Mouse (Mus musculus): ENCODE data around the gene Gstcd.
A peak's percentile ranks its signal among the peaks of the same experiment; 100 is the strongest.

Gene Gstcd

DNA sequence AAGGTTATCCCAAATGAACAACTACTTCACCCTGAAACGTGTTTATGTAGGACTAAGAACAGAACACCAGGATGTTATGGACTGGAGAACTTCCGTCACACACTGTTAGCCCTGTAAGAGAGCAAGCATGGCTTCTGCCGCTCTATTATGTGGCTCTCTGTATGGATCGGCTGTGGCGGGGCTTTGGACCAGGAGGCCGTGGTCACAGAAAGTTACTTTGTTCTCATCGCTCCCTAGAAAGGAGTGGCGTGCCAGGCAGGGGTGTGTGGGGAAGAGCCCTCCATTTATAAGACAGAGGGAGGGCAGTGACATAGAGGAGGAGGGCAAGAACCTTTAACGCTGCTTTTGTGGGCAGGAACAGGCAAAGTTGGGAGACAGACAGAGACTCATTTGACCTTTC is 95.5 kb downstream of the Gstcd start:
- no peak for DNase-seq

DNA sequence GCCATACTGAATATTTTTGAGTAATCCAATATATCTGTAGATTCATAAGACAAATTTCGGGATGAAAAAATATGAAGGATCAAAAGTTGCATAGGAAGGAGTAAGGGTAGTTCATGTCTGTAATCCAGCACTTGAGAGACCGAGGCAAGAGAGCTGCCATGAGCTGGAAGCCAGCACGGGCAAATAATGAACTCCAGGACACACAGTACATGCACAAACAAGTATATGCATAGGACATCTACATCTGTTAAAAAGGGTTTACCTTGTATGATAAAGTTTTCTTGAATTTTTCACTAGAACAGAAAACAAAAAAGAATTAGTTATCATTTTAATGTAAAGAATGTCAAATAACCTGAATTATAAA is 95.9 kb downstream of the Gstcd start:
- no peak for DNase-seq

DNA sequence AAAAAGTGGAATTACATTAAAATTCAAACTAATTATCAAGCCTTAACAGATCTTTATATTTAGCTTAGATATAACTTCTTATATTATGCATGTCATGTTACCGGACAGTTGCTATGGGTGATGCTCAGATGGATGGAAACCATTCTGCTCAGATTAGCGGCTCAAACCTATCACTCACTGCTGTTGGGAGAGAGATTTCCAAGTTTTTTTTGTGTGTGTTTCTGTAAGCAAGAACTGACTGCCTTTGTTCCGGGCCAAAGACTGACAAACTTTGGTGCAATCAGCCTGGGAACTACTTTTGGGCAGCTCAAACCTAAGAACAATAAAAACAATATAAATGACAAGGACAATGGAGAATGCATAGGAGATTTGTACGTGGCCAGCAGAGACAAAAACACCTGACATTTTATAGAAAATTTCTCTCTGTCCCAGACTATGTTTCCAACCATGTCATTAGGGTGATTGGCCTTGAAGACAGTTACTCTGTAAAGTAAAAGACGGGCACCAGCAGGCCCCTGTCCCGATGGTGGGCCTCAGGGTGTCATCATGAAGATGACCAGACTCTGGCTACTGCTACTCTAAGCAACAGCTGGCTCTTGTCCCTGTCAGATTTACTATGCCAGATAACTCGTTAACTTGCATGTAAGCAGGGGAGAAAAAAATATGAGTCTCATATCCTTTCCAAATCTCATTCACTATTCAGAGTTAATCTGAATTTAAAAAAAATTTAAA is 96.5 kb downstream of the Gstcd start:
- no peak for DNase-seq

DNA sequence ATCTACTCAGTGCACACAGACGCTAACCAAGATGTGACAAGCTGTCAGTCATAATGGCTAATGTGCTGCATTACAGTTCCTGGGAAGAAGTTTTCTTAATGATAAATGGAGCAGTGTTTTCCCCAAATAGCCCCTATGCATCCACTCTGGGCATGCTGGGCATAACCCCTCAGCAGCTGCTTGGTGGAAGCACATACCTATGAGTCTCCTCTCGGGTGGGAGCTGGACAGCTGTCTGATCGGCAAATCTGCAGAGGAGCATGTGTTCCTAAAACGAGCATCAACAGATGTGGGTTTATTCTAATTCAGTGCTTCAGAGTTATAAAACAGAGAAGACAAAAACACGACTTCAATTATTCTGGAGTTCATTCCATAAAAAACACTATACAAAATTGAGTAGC is 105.6 kb downstream of the Gstcd start:
- DNase-seq = peak; percentile 7

DNA sequence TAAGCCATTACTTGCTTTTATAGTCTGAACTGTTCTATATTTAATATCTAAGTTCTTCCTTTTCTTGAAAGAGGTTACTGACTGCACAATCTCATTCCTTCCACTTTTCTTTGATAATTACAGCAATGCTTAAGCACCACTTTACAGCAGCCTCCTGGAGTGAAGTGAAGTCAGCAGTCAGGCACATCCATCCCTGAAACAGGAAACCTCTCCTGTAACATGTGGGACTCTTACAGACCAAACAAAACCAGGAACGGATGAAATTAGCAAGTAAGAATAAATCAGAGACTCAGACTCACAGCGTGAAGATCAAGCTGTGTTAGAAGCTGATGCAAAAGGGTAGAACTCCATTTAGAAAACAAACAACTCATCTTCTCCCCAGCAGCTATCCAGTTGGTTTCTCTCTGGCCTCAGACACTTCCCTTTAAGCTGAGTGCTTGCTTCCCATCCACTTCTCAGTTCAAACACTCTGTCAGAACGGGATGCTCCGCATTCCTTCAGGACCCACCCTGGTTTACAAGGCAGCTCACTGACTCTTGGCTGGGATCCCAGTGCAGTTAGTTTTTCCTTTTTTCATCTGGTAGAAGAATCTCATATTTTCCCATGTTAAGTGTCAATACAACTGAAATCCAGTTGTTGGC is 107.9 kb downstream of the Gstcd start:
- DNase-seq = no peak

DNA sequence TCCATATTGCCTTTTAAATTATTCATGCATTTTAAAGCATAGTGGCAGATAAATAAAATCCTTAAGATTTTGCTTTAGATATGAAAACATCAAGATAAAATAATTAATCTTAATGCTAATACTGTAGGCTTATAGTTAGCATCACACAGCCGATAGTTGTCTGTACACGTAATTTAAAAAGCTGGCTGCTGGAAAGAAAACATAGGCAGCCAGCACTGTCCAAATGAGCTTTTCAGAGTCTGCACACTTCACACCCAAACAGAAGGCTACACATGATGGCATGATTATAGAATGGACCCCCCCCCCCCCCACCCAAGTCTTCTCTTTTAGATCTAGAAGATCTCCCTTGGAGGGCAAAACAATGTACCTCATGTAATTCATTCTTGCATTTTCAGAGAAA is 109.9 kb downstream of the Gstcd start:
- no peak for DNase-seq

DNA sequence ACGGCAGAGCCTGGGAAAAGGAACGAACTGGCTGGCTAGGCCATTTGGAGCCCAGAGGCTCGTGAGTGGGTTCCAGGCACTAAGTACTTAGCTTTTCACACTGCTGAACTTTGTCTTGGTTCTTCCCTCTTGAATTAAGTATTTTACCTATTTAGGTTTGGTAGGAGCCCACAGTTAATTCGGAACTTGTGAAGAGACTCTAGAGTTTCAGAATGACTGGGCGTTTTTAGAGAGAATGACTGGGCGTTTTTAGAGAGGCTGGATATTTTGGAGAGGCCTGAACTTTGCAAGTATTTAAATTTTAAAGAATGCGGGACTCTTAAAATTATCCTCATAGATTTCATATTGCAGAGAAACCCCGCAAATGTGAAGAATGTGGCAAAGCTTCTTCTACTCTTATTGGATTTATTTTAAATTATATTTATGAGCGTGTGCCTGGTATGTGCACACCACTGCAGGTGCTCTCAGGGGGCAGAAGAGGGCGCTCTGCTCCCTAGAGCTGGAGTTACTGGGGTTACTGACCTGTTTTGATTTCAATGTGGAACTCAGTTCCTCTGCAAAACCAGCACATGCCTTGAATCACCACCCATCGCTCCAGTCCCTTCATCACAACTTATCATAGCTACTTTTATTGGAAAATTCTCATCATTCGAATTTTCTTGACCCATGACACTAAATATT is 111.9 kb downstream of the Gstcd start:
- no peak for DNase-seq

DNA sequence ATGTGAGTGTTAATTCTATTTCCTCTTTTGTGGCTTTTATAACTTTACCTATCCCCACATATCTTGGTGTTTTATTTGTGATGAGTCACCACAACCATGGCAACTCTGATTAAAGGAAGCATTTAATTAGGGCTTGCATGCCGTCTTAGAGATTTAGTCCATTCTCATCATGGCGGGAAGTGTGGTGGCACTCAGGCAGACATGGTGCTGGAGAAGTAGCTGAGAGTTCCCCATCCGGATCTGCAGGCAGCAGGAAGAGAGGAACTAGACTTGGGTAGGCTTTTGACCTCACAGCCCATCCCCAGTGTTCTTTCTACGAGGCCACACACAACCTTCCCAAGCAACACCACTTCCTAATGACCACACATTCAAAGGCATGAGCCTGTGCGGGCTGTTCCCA is 125.6 kb downstream of the Gstcd start:
- DNase-seq = no peak

DNA sequence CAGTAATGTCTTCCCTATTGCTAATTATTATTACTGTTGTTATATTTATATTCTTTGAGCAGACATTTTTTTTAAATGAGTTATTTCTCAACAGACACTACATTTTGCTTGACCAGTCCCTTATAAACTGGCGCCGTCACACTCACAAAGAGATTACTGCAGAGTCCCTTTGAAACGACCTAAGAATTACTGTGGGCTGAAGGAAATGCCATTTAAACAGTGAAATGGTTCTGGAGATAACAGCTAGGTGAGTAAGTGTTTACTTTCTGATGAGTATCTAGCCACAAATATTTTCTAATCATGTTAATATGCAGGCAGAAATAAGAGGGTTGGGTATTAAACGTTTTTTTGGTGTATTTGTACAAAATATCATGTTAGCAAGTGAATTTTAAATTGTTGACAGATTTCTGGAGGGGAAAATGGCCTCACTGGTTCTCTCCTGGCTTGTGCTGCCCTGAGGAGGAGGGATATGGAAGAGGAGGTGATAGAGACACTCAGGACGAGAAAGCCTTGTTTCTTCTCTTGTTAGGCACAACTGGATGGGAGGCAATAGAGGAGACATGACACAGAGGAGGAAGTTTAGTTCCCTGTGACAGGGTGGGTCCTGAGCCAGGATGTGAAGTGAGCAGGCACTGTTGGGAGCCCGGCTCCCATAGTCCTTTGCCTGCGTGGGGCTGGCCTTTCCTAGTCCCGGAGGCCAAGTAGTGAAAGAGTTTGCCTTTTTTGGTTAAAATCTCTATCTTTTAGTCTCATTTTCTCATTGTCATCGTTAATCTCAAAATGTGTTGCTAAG is 126.9 kb downstream of the Gstcd start:
- no peak for DNase-seq

DNA sequence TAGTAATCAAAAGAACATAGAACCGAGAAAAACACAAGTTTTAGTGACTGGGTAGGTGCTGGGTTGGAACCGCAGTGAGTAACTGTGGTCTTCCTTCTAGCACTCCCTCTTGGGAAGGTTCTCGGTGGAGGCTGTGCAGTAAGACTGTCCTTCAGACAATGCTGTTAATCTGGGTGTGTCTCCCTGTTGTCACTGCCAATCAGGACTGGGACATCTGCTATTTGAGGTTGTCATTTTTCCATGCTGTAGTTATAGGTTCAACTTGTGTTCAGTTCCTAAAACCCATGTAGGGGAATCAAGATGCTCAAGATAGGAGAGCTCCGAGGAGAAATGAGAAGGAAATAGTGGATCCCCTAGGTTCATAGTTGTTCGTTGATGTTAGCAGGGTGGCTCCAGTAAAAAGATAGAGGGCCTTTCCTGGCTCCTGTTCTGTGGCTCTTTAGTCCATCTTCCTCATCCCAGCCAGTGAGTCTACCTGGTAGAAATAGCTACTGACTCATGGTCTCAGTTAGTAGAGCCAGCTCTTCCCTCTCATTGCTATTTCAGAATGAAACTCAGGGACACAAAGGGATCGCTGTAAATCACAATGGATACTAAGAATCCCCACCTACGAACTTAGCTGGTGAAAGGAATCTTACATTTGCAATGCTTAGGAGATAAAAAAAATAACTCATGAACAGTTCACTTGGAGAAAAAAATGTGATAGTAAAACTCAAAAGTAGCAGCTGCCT is 129.0 kb downstream of the Gstcd start:
- no peak for DNase-seq

DNA sequence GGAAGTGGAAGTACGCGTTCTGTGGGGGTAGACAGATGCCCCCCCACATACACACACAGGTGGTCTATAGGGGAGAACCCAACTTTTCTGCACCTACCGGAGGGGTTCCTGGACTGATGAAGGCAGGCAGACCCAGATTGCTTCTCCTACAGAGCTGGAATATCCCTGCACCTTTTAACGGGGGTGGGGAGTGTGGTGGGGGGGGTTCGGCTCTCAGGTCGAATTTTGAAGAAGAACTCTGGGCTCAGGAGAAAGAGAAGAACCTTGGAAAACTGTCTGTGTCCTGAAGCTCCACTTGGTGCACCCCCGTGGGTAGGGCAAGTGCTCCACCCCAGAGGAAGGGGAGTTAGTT is 141.3 kb downstream of the Gstcd start:
- DNase-seq = no peak

DNA sequence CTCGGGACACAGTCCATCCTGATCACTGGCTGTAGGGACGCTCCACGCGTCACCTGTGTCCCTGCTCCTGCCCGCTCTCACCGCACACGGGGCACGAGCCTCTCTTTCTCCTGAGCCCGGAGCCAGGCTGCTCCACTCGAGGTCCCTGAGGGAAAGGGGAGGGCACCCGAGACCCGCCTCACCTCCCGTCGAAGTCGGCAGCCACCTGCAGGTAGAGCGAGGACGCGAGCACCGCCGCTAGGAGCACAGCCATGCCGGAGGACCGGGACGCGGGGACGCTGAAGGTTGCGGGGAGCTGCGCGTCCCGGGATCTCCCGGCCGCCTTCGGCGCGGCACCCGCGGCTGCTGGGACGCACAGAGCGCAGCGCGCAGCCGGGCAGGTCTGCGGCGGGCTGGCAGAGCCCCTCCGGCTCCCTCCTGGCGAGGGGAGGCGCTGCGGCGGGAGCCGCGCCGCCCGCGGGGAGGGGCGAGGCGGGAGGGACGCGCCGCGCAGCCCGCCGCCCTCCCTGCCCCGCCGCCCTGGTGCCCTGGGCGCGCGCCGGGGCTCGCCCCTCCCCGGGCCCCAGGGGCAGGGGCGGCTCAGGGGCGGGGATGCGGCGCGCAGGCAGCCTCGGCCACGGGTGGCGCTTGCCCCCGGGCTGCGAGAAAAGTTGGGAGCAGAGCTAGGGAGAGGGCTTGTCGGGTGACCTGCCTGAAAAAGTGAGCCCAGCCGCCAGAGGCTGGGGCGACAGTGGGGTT is 141.9 kb downstream of the Gstcd start, which contains the start of gene Npnt:
Gene Npnt (minus strand): TSS at position 501 of the 738 bp plus-strand sequence.
- DNase-seq = no peak

DNA sequence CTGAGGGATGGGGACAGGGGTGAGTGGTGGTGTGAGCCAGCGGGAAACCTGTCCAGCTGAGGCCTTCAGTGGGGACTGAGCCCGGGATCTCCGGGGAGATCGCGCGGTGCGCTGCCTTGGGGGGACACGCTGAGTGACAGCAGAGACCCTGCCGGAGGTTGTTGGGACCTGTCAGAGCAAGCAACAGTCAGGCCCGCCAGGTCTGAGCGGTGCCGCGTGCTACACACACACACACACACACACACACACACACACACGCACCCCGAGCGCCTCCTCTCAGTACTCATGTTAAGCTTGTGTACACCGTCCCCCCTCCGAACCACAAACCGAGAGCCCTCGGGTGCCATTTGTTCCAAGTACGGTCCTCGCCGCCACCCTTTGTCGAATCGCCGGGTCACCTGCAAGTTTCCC is 142.4 kb downstream of the Gstcd start:
- DNase-seq = no peak

DNA sequence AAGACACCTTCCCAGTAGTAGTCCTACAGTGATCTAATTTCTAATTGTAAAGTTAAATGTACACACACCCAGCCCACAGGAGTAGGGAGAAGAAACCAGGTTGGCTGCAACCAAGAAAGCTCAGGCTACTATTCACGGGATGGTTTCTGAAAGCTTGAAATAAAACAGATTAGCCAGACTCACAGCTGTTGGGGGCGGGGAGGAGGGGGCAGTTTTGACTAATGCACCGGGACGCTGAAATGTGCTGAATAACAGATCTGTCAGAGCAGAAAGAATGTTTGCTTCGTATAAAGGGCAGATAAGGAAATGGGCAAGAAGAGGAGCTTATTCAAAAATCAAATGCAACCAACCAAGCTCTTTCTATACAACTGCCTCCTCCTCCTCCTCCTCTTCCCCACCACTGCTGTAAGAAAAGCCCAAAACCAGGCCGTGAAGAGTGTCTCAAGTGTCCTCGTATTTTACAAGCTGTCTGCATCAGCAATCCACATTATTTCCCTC is 143.5 kb downstream of the Gstcd start:
- DNase-seq = no peak

DNA sequence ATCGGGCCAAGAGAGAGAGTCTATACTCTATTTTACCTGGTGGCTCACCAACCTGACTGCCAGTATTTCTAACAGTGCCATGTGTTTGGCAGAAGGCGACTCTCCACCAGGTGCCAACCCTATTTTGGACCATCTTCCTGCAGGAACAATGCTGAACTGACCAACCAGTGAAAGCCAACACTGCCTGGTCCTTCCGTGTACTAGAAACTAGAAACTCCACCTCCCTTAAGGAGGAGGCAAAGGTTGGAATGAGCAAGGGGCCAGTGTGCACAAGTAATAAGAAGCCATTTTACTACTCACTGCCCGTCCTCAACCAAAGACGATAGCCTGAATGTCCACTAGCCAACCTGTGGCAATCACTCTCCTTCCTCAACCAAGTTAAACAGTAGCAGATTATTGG is 145.7 kb downstream of the Gstcd start:
- no peak for DNase-seq

DNA sequence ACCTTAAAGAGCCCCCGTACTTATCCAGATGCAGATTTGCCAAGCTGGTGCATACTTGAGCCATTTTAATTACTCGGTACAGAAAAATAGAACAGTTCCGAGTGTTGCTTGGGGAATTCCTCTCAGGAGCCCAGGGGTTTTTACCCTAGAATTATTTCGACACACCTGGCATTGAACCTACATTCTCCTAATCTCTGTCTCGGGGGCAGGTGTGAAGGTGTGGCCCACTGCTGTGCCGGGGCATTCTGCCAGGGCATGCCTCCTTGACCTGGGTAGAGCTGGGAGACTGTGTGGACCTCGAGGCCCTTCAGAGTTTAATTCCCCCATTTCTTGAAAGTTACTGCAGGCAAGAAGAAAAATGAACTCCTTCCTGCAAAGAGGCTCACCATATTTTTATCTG is 146.2 kb downstream of the Gstcd start:
- DNase-seq = no peak

DNA sequence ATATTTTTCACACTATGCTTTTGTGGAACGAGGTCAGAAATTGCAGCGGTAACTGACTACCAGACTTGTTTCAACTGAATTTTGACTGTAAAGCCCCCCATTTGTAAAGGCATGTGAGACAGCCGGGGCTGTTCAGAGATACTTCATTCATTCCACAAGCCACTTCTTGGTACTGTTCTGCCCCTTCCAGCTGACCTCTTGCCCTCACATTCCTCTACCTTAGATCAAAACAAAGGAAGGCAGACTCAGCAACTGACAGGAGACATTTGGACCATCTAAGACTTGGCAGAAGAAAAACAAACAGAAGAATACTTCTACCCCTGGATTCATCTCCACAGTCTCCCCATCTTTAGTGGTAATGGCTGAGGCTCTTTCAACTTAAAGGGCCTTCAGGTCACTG is 147.2 kb downstream of the Gstcd start:
- DNase-seq = no peak

DNA sequence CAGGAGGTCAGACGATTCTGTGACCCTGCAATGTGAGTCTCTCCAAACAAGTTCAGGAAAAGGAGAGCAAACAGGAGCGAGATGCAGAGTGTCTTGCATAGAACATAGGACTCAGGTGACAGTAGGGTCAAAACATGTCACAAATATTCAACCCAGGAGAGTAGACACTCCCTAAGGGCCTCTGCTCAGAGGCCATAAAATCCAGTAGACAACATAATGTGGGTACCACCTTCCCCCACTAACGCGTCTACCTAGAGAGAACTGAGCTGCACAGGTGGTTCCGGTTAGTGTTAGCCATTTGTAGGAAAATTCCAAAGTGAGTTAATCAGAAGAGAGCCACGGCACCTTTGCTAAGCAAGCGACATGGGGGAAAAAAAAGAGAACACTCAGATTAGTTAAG is 147.6 kb downstream of the Gstcd start:
- DNase-seq = no peak

DNA sequence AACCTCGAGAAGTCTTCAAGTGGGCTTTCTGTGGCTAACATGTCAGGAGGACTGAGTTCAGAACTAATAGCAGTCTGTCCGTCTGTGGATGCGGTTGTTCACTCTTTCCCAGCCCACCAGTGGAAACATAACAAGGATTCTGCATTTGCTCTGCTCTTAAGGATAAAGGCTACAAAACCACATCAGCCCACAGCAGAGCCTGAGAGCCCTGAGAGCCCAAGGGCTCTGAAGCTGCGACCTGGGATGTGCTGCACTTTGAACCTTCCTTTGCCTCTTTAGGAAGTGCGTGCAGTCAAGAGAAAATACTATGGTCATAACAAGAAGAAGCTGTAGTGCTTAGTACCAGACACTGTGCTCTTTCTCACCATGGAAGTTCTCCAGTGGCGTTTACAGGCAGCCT is 149.1 kb downstream of the Gstcd start:
- DNase-seq = no peak

DNA sequence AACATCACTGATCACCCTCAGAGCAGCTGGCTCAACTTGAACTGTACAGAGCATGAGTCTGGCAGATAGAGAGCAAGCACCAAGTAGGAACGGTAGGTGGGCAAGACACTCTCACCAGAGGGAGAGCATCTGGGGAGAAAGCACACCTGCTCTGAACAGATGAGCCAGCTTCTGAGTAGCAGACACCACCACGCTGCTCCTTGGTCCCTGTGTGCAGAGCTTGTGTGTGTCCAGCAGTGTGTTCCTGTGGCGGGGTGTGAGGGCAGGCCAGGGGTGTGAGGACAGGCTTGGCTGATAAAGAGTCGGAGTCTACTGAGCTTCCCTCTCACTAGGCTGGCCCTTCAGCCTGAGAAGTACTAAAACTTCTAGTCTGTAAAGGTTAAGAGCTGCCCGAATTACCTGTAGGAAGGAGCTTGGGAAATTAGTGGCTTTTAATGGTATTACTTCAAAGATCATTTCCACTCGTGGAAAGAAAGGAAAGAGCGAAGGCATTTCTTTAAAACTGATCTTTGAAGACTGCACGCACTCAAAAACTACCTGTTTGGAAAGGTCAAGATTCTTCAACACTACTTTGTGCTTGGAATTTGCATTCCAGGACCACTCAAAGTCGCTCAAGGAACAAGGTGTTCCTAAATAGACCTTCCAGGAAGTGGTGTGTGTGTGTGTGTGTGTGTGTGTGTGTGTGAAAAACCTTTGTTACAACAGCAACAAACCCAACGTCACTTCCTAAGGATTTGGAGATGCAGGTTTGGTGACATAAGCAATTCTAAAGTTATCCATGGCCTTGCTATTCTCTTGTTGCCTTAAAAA is 151.4 kb downstream of the Gstcd start:
- no peak for DNase-seq

DNA sequence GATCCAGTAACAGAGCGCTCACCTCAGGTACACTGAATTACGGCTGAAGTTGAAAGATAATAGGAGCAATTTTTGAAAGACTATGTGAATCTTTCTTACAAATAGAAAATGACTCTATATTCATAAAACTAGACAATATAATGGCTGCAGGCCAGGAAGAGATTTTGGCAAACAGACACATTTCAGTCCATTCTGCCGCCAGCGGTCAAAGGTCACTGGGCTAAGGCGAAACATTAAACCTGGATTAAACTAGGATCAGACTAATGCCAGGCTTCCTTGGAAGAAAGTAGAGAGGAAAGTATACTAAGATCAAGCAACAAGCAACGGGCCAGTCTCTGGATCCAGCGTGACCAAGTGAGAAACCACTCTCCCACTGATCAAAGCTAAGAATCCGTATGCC is 152.8 kb downstream of the Gstcd start:
- DNase-seq = no peak

Data from layer of hippocampus, adult 9-11 months (tissue).